Mouse (Mus musculus) kidney, embryonic 16.5 days (tissue): ENCODE results near the gene Gpc3. TPM values are rescaled to one million over a fixed set of nuclear protein-coding genes. Genes with fewer than 3 reads are reported as not detected.

Experiments used
- ATAC-seq: fragments of 200-750 bp; cut with Nextera tagmentation; 2 replicates; pipeline ENCODE4 v1.8.0; 2017; ENCODE audit warnings: moderate TSS enrichment; ENCODE audit not compliant: low FRiP score, low TSS enrichment
- H3K27ac ChIP-seq: fragments of 300-500 bp; sonication (generic); 2 replicates; pipeline ENCODE4 v1.5.1; 2014; ENCODE audit warnings: low read length
- H3K27me3 ChIP-seq: fragments of 300-500 bp; sonication (generic); 2 replicates; pipeline ENCODE4 v1.6.1; 2014; ENCODE audit warnings: low read length, control low read depth, mixed read lengths; ENCODE audit not compliant: insufficient read depth
- H3K36me3 ChIP-seq: fragments of 300-500 bp; sonication (generic); 2 replicates; pipeline ENCODE4 v1.6.1; 2014; ENCODE audit warnings: low read length, control low read depth, mixed read lengths; ENCODE audit not compliant: insufficient read depth
- H3K4me1 ChIP-seq: fragments of 300-500 bp; sonication (generic); 2 replicates; pipeline ENCODE4 v1.6.1; 2014; ENCODE audit warnings: low read length, control low read depth, mixed read lengths; ENCODE audit not compliant: insufficient read depth
- H3K4me2 ChIP-seq: fragments of 300-500 bp; sonication (generic); replicated peaks from 2 replicates; pipeline ENCODE4 v1.6.1; 2014; ENCODE audit warnings: low read depth, low read length
- H3K4me3 ChIP-seq: fragments of 300-500 bp; sonication (generic); 2 replicates; pipeline ENCODE4 v1.5.1; 2014; ENCODE audit warnings: mild to moderate bottlenecking, low read length
- H3K9ac ChIP-seq: fragments of 300-500 bp; sonication (generic); replicated peaks from 2 replicates; pipeline ENCODE4 v1.6.1; 2014; ENCODE audit warnings: low read length
- H3K9me3 ChIP-seq: fragments of 300-500 bp; sonication (generic); 2 replicates; pipeline ENCODE4 v1.6.1; 2016; ENCODE audit warnings: low read length, control low read depth
- WGBS: fragments of 180-500 bp; shearing (Covaris S2); extraction: QIAGEN DNeasy Blood & Tissue Kit; methylation state at CpG from one replicate; pipeline ENCODE4 v1.1.7; 2014; 5-methylcytosine and 5-hydroxymethylcytosine counted together
- microRNA counts: library from miRNA; unstranded; fragments of <30 nt; microRNA quantifications from one replicate; lab custom pipeline; 2016
- microRNA-seq: library from miRNA; unstranded; fragments of <30 nt; microRNA quantifications from one replicate; pipeline ENCODE4, GENCODE M21; 2016
- polyA plus RNA-seq: library from polyadenylated mRNA; unstranded; fragments of >200 nt; fragmentation: Nextera tagmentation; extraction: Ambion mirVana; gene quantifications from 2 replicates; pipeline ENCODE4 v1.2.1, GENCODE M21; 2015

Gene Gpc3
- polyA plus RNA-seq, 1 experiment from 2014 or later = 969 TPM

DNA sequence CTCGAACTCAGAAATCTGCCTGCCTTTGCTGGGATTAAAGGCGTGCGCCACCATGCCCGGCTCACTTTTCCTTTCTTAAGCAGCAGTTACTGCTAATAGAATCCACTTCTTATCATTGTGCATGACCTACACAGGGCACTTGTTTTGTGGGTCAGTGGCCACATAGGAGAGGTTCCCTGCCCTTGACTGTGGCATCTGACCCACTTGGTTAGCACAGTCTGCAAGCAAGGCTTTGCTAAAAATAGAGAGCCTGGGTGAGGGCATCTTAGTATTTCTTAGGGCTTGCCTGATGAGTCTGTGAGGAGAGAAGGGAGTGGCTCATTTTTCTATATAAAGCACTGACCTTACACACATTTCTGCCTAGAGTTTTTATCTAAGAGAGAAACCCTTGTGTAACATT lies 376.3 kb downstream of the Gpc3 start:
- Histone ChIP-seq H3K9me3 (no peaks in the 10 kb centered on the region), H3K4me3 (no peak overlapping the region), H3K4me2 (no peak overlapping the region), H3K27me3 (peaks cover 5% of the 10 kb centered on the region; the same call in 1 of the 2 replicates), H3K4me1 (no peaks in the 10 kb centered on the region), H3K9ac (no peak overlapping the region), H3K36me3 (no peaks in the 10 kb centered on the region), H3K27ac (no peak overlapping the region)
- ATAC-seq = no peak
- 93% methylated on average over 4 of the region's 4 CpGs for WGBS

DNA sequence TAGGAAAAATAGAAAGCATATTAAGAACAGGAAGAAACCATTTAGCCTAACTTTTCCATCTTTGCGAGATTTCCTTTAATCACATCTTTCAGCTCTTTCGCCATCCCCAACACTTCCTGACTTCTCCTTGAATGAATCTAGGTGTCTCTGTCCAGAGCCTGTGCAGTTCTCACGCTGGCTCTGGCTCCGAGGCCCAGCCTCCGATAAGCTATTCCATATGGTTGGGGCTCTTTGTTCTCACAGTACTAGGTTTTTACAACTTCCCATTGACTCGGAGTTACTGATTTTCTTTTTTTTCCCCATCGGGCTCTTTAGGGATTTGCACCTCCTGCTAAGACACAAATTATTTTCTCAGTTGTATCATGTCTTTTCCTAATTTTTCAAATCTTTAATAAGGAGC lies 381.8 kb downstream of the Gpc3 start:
- H3K4me3 ChIP-seq = no peak overlapping the region
- no peak for ATAC-seq
- no peak overlapping the region for H3K27ac ChIP-seq
- peaks cover 5% of the 10 kb centered on the region; the same call in 1 of the 2 replicates for H3K27me3 ChIP-seq
- no peaks in the 10 kb centered on the region for H3K4me1 ChIP-seq
- H3K9ac ChIP-seq = no peak overlapping the region
- no peak overlapping the region for H3K4me2 ChIP-seq
- H3K36me3 ChIP-seq = no peaks in the 10 kb centered on the region
- WGBS = 56% methylated on average over 7 of the region's 7 CpGs
- H3K9me3 ChIP-seq = no peaks in the 10 kb centered on the region

DNA sequence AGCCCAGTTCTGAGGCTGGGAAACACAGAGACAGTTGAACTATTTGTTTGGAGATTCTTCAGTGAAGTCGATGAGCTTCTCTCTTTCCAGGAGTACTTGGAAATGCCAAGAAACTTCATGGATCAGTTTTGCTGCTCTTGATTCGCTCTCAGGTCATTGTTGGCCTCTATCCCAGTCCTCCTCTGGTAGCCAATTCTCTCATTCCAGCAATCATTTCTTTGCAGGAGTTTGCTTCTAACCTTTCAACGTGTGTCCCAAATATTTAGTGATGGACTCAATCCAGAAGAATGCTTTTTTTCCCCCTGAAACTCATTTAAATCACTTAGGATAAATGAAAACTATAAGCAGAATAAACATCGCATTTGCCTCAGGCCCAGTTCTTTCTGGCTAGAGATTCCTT lies 383.0 kb downstream of the Gpc3 start:
- WGBS = 67% methylated on average over 4 of the region's 4 CpGs
- no peak overlapping the region for H3K9ac ChIP-seq
- ATAC-seq = no peak
- no peak overlapping the region for H3K4me2 ChIP-seq
- no peaks in the 10 kb centered on the region for H3K36me3 ChIP-seq
- H3K4me3 ChIP-seq = no peak overlapping the region
- H3K4me1 ChIP-seq = no peaks in the 10 kb centered on the region
- no peaks in the 10 kb centered on the region for H3K9me3 ChIP-seq
- no peak overlapping the region for H3K27ac ChIP-seq
- peaks cover 5% of the 10 kb centered on the region; the same call in 1 of the 2 replicates for H3K27me3 ChIP-seq

MicroRNAs within 50 kb of the gene (microRNA counts, 519-probe panel; counts per million panel counts)
- 1,906 counts per million, percentile 49 among the panel's probes with 10 or more counts for microRNA mmu-miR-717 (lab: Ali Mortazavi, UCI)

Small RNA genes within 50 kb of the gene (microRNA-seq; reads per million reads assigned to microRNA genes)
- gene Mir6384 (not detected), gene Mir717 (not detected)

Other genes starting within 250 kb of the Gpc3 start
- 6.3 and 7.2 TPM in 2 replicates for gene Ccdc160, start 177.2 kb upstream of the Gpc3 start, polyA plus RNA-seq